Mouse (Mus musculus): ENCODE measurements around the gene Dazap1. TPM values are rescaled to one million over a fixed set of nuclear protein-coding genes. Genes with fewer than 3 reads are reported as not detected.
"Not testable (repeated sequence)": the region's sequence is repeated elsewhere in the genome, so short reads cannot be mapped to it uniquely, and the experiment has no call there.

Gene Dazap1
- polyA plus RNA-seq, 1 experiment: 51.6 TPM

GRCm38 (mm10) chr10:80242088-80242487 lies 19.2 kb upstream of the Dazap1 start:
- no peaks in the 10 kb centered on the region for H3K4me1 ChIP-seq (ENCODE audit: control insufficient read depth, insufficient read depth, insufficient read length, low read length)
- no peak overlapping the region for H3K4me3 ChIP-seq (ENCODE audit: insufficient read depth, low read depth, low read length)
- H3K27ac ChIP-seq (replicated peaks; ENCODE audit: low read depth, low read length): no peak overlapping the region

GRCm38 (mm10) chr10:80242607-80243006 lies 18.7 kb upstream of the Dazap1 start:
- H3K4me3 ChIP-seq (ENCODE audit: insufficient read depth, low read depth, low read length): no peak overlapping the region
- H3K4me1 ChIP-seq (ENCODE audit: control insufficient read depth, insufficient read depth, insufficient read length, low read length): no peaks in the 10 kb centered on the region
- no peak overlapping the region for H3K27ac ChIP-seq (replicated peaks; ENCODE audit: low read depth, low read length)

GRCm38 (mm10) chr10:80244791-80245399 lies 16.4 kb upstream of the Dazap1 start:
- H3K4me1 ChIP-seq (ENCODE audit: control insufficient read depth, insufficient read depth, insufficient read length, low read length): no peaks in the 10 kb centered on the region
- no peak overlapping the region for H3K4me3 ChIP-seq (ENCODE audit: insufficient read depth, low read depth, low read length)
- no peak overlapping the region for H3K27ac ChIP-seq (replicated peaks; ENCODE audit: low read depth, low read length)

- no peak overlapping the region for H3K4me3 ChIP-seq (ENCODE audit: insufficient read depth, low read depth, low read length)
- H3K27ac ChIP-seq (replicated peaks; ENCODE audit: low read depth, low read length): no peak overlapping the region
- H3K4me1 ChIP-seq (ENCODE audit: control insufficient read depth, insufficient read depth, insufficient read length, low read length): peaks cover 5% of the 10 kb centered on the region; the same call in 1 of the 2 replicates
These were observed 15.7 kb upstream of the Dazap1 start for GRCm38 (mm10) chr10:80245600-80245999.

GRCm38 (mm10) chr10:80247849-80248248 lies 13.4 kb upstream of the Dazap1 start:
- no peak overlapping the region for H3K4me3 ChIP-seq (ENCODE audit: insufficient read depth, low read depth, low read length)
- H3K4me1 ChIP-seq (ENCODE audit: control insufficient read depth, insufficient read depth, insufficient read length, low read length): peaks cover 5% of the 10 kb centered on the region; the same call in 1 of the 2 replicates

GRCm38 (mm10) chr10:80248437-80248836 lies 12.8 kb upstream of the Dazap1 start:
- H3K27ac ChIP-seq (replicated peaks; ENCODE audit: low read depth, low read length); H3K4me1 ChIP-seq (ENCODE audit: control insufficient read depth, insufficient read depth, insufficient read length, low read length); H3K4me3 ChIP-seq (ENCODE audit: insufficient read depth, low read depth, low read length): not testable (repeated sequence)

More at GRCm38 (mm10) chr10:80247849-80248248, 13.4 kb upstream of the Dazap1 start:
- H3K27ac ChIP-seq (replicated peaks; ENCODE audit: low read depth, low read length): no peak overlapping the region

GRCm38 (mm10) chr10:80248971-80249640 lies 12.2 kb upstream of the Dazap1 start, which contains the start of gene Ndufs7:
TSS of gene Ndufs7 (plus strand) at chr10:80249121.
- peak within 1 kb of the TSS; percentile 98 for H3K27ac ChIP-seq (replicated peaks; ENCODE audit: low read depth, low read length)
- H3K4me3 ChIP-seq (ENCODE audit: insufficient read depth, low read depth, low read length): peak within 1 kb of the TSS; percentile 87
- peaks cover 5% of the 10 kb centered on the region; the same call in 1 of the 2 replicates for H3K4me1 ChIP-seq (ENCODE audit: control insufficient read depth, insufficient read depth, insufficient read length, low read length)

GRCm38 (mm10) chr10:80250059-80250458 lies 11.2 kb upstream of the Dazap1 start:
- H3K4me3 ChIP-seq (ENCODE audit: insufficient read depth, low read depth, low read length): peak overlapping the region; percentile 87
- H3K27ac ChIP-seq (replicated peaks; ENCODE audit: low read depth, low read length): peak overlapping the region; percentile 98
- peaks cover 5% of the 10 kb centered on the region; the same call in 1 of the 2 replicates for H3K4me1 ChIP-seq (ENCODE audit: control insufficient read depth, insufficient read depth, insufficient read length, low read length)

GRCm38 (mm10) chr10:80250573-80250972 lies 10.7 kb upstream of the Dazap1 start:
- Histone ChIP-seq H3K4me3 (ENCODE audit: insufficient read depth, low read depth, low read length) (peak overlapping the region; percentile 87), H3K27ac (replicated peaks; ENCODE audit: low read depth, low read length) (peak overlapping the region; percentile 23), H3K4me1 (ENCODE audit: control insufficient read depth, insufficient read depth, insufficient read length, low read length) (peaks cover 5% of the 10 kb centered on the region; the same call in 1 of the 2 replicates)

GRCm38 (mm10) chr10:80252011-80252410 lies 9.3 kb upstream of the Dazap1 start:
- H3K4me1 ChIP-seq (ENCODE audit: control insufficient read depth, insufficient read depth, insufficient read length, low read length): peaks cover 5% of the 10 kb centered on the region; the same call in 1 of the 2 replicates
- no peak overlapping the region for H3K27ac ChIP-seq (replicated peaks; ENCODE audit: low read depth, low read length)
- H3K4me3 ChIP-seq (ENCODE audit: insufficient read depth, low read depth, low read length): no peak overlapping the region

GRCm38 (mm10) chr10:80252493-80253274 lies 8.6 kb upstream of the Dazap1 start:
- no peak overlapping the region for H3K27ac ChIP-seq (replicated peaks; ENCODE audit: low read depth, low read length)
- H3K4me3 ChIP-seq (ENCODE audit: insufficient read depth, low read depth, low read length): no peak overlapping the region
- H3K4me1 ChIP-seq (ENCODE audit: control insufficient read depth, insufficient read depth, insufficient read length, low read length): peaks cover 5% of the 10 kb centered on the region; the same call in 1 of the 2 replicates

- Histone ChIP-seq H3K27ac (replicated peaks; ENCODE audit: low read depth, low read length) (no peak overlapping the region), H3K4me1 (ENCODE audit: control insufficient read depth, insufficient read depth, insufficient read length, low read length) (peaks cover 5% of the 10 kb centered on the region; the same call in 1 of the 2 replicates), H3K4me3 (ENCODE audit: insufficient read depth, low read depth, low read length) (no peak overlapping the region)
These were observed 7.7 kb upstream of the Dazap1 start for GRCm38 (mm10) chr10:80253551-80253950.

- H3K4me3 ChIP-seq (ENCODE audit: insufficient read depth, low read depth, low read length): no peak overlapping the region
- no peak overlapping the region for H3K27ac ChIP-seq (replicated peaks; ENCODE audit: low read depth, low read length)
- H3K4me1 ChIP-seq (ENCODE audit: control insufficient read depth, insufficient read depth, insufficient read length, low read length): peaks cover 11% of the 10 kb centered on the region
These were observed 6.7 kb upstream of the Dazap1 start for GRCm38 (mm10) chr10:80254331-80255297.

- H3K27ac ChIP-seq (replicated peaks; ENCODE audit: low read depth, low read length): no peak overlapping the region
- peaks cover 10% of the 10 kb centered on the region for H3K4me1 ChIP-seq (ENCODE audit: control insufficient read depth, insufficient read depth, insufficient read length, low read length)
- no peak overlapping the region for H3K4me3 ChIP-seq (ENCODE audit: insufficient read depth, low read depth, low read length)
These were observed 5.3 kb upstream of the Dazap1 start for GRCm38 (mm10) chr10:80255881-80256535.

Measured in brown adipose tissue, adult 24 weeks (tissue).